Mouse (Mus musculus) cerebellum, postnatal 25 days (tissue): ENCODE data around the gene Tmem45b.

Experiments
- DNase-seq, 2 experiments: peaks; one replicate each; pipeline ENCODE4 v3.0.0; 2021; ENCODE audit warnings: mixed read lengths in 2 of 2

Tmem45b gene

DNA sequence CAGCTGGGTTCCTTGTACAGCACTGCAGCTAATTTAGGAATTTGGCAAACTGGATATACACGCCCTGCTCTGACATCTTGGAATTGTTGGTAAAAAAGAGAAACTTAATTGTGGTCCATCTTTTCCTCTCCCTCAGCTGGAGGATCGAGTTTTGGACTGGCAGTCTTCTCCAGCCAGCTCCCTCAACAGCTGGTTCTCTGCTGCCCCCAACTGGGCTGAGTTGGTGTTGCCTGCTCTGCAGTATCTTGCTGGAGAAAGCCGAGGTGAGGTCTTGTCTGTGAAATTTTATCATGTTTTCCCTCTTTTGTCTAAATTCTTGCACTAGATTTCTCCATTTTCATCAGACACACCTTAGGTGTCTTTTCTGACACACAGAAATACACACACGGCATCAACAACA, 63.8 kb downstream of the Tmem45b start:
- DNase-seq: peak; percentile 63 to 80

DNA sequence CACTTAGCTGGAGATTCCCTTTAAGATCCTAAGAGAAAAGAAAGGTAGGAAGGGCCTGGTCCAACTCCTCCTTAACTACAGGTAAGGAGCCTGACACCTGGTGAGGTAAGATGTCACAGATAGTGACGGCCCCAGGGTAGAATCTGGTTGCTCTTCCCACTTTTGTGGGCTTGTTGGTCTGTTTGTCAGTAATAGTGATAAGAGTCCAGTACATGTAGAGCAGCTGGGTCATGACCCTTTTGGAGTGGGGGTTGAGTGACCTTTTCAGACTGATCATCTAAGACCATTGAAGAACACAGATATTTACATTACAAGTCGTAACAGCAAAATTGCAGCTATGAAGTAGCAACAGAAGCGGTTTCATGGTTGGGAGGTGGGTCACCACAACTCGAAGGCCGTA, 77.1 kb downstream of the Tmem45b start:
- DNase-seq: no peak

DNA sequence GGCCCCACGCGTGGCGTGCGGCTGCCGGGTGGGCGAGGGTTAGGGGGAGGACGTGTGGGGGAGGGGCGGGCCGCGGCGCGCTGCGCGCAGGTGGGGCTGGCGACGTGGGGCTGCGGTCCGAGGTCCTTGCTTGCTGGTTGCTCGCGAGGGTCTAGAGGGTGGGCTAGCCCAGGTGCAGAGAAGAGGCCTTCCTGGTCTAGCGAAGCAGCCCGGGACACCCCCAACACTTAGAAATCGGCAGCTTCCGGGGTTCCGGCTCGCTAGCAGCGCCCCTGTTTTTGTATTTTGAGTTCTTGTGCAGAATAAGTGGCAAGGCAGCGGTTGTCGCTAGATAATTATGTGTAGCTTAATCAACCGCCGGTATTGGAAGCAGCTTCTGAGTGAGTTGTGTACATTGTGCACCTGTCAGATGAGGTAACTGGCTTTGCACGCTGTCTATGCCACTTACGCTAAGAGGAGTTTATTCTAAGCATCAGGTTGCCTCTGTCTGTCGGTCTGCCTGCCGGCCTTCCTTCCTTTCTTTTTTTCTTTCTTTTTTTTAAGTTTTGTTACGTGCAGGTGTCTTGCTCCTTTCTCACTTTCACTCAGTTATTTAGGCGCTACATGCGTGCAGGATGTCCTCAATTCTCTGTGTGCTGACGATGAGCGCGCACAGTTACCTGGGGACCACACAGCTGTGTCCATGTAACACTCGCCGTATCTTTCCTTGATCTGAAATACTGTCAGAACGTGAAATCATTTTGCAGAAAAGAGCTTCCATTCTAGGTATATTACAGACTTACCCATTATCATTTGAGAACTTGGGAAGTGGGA, 77.7 kb downstream of the Tmem45b start:
- no peak for DNase-seq

DNA sequence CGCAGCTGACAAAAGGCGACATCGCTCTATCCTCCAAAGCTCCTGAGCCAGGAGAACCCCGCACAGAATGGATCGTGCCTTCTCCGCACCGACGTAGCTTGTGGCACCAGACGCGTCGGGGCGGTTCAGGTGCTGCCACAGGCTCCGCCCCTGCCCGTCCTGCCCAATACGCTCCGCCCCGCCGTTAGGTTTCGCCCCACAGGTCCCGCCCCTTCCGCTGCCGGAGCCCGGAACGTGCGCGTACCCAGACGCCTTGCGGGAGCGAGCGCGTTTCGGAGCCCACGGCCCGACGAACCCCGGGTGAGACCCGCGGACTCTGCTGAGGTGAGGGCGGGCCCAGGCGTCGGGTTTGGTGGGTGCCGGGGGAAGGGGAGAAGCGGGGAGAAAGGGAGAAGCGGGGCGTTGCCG, 78.3 kb downstream of the Tmem45b start, which contains the start of gene Nfrkb:
Nfrkb (plus strand) TSS at position 246 of the 408 bp plus-strand sequence.
- peak; percentile 92 to 98 for DNase-seq

DNA sequence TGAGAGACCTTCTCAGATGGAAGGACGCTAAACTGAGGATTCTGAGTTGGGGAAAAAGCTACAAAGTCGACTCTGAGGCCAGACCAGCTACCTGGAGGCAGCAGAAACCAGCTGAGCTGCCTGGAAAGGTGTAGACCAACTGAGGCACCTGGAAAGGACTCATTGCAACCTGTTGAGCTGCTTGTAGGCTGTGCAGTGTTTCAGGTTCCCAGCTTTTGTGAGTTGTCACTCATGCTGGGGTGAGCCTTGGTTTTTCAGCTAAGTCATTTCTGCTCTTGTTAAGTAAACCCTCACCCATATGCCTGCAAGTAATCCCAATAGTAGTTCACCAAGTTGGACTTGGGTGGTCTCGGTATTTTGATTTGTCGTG, 78.8 kb downstream of the Tmem45b start:
- peak; percentile 23 to 25 for DNase-seq

DNA sequence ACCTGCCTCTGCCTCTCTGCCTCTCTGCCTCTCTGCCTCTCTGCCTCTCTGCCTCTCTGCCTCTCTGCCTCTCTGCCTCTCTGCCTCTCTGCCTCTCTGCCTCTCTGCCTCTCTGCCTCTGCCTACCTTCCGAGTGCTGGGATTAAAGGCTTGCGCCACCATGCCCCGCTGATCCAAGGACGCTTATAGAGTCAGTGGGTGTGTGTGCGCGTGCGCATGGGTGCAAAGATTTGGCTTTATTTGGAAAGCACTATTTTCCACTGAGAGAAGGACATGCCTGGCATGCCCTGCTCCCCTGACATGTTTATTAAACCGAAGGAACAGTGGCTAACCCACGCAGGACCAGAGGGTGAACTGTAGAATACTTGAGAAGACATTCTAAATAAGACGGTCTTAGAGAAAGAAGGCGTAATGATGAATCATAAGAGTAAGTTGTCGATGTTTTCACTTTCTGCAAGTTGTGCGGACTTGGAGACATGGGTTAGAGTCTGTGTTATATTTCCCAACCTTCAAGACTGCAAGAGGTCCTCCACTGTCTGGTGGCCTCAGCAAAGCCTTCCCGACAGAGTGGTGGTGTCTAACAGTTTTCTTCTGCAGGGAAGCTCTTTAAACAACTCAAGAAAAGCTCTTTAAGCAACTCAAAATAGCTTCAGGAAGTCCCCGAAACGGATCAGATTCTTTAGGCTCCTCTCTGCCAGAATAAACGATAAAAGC, 79.3 kb downstream of the Tmem45b start:
- no peak for DNase-seq

DNA sequence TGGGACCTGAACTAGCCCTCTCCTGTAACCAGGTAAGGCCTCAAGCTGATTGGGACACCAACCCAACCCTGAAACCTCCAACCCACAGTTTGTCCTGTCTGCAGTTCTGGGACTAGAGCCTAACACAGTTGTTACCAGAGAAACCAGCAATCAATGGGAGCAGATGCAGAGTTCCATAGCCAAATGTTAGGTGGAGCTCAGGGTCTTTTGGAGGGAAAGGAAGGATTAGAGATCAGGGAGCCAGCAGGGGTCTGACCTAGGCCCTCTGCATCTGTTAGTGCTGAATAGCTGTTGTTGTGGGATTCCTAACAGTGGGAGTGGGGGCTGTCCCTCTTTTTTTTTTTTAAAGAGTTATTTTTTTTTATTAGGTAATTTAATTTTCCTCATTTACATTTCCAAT, 87.6 kb downstream of the Tmem45b start:
- no peak for DNase-seq
